Mouse (Mus musculus) embryonic facial prominence, embryonic 10.5 days (tissue): ENCODE data around the gene Atp5b. TPM values are rescaled to one million over a fixed set of nuclear protein-coding genes. Genes with fewer than 3 reads are reported as not detected.

Experiments
- DNase-seq: peaks from one replicate; pipeline ENCODE4 v3.0.0-alpha.2; 2017; ENCODE audit warnings: low spot score
- H3K27ac ChIP-seq: fragments of 300-500 bp; sonication (generic); replicated peaks from 2 replicates; pipeline ENCODE4 v1.5.1; 2016; ENCODE audit warnings: mild to moderate bottlenecking
- H3K27me3 ChIP-seq: fragments of 300-500 bp; sonication (generic); replicated peaks from 2 replicates; pipeline ENCODE4 v1.6.1; 2016; ENCODE audit warnings: low read depth, mild to moderate bottlenecking; ENCODE audit not compliant: poor library complexity, severe bottlenecking
- H3K36me3 ChIP-seq: fragments of 300-500 bp; sonication (generic); replicated peaks from 2 replicates; pipeline ENCODE4 v1.6.1; 2016; ENCODE audit warnings: mild to moderate bottlenecking, moderate library complexity
- H3K4me1 ChIP-seq: fragments of 300-500 bp; sonication (generic); 2 replicates; pipeline ENCODE4 v1.6.1; 2016
- H3K4me3 ChIP-seq: fragments of 300-500 bp; sonication (generic); 2 replicates; pipeline ENCODE4 v1.5.1; 2016; ENCODE audit warnings: mild to moderate bottlenecking, moderate library complexity
- H3K9me3 ChIP-seq: fragments of 300-500 bp; sonication (generic); 2 replicates; pipeline ENCODE4 v1.6.1; 2016; ENCODE audit warnings: mild to moderate bottlenecking
- WGBS: fragments of 180-500 bp; shearing (Covaris S2); methylation state at CpG from one replicate; pipeline ENCODE4 v1.1.7; 2016; 5-methylcytosine and 5-hydroxymethylcytosine counted together
- polyA plus RNA-seq: library from polyadenylated mRNA; unstranded; fragments of >200 nt; fragmentation: Nextera tagmentation; extraction: Ambion mirVana; gene quantifications from 2 replicates; pipeline ENCODE4 v1.2.1, GENCODE M21; 2016

The Atp5b gene
- polyA plus RNA-seq: 2,197 and 2,277 TPM in 2 replicates

GRCm38 (mm10) chr10:128082880-128083421, at the start of gene Atp5b:
Gene Atp5b (plus strand): TSS chr10:128083273.
- H3K27ac ChIP-seq: peak within 1 kb of the TSS; percentile 95
- H3K27me3 ChIP-seq: no peaks in the 10 kb centered on the region
- H3K36me3 ChIP-seq: peaks cover 44% of the 10 kb centered on the region
- DNase-seq: peak; percentile 95
- H3K9me3 ChIP-seq: no peaks in the 10 kb centered on the region
- H3K4me3 ChIP-seq: peak within 1 kb of the TSS; percentile 99
- under 1% methylated on average over 34 of the region's 34 CpGs for WGBS
- H3K4me1 ChIP-seq: peaks cover 19% of the 10 kb centered on the region

- H3K4me3 ChIP-seq: peak overlapping the region; percentile 93
- no peaks in the 10 kb centered on the region for H3K9me3 ChIP-seq
- no peaks in the 10 kb centered on the region for H3K27me3 ChIP-seq
- peaks cover 34% of the 10 kb centered on the region for H3K4me1 ChIP-seq
- peak; percentile 48 for DNase-seq
- 9% methylated on average over 10 of the region's 10 CpGs for WGBS
- peaks cover 54% of the 10 kb centered on the region for H3K36me3 ChIP-seq
- H3K27ac ChIP-seq: peak overlapping the region; percentile 99
Observed at GRCm38 (mm10) chr10:128036746-128037425, 46.2 kb upstream of the Atp5b start.

GRCm38 (mm10) chr10:128037921-128038320, 45.2 kb upstream of the Atp5b start:
- H3K4me1 ChIP-seq: peaks cover 38% of the 10 kb centered on the region
- H3K27ac ChIP-seq: no peak overlapping the region
- peak overlapping the region; percentile 93 for H3K4me3 ChIP-seq
- H3K27me3 ChIP-seq: no peaks in the 10 kb centered on the region
- H3K36me3 ChIP-seq: peaks cover 61% of the 10 kb centered on the region
- H3K9me3 ChIP-seq: no peaks in the 10 kb centered on the region
- WGBS: 79% methylated on average over 3 of the region's 3 CpGs
- DNase-seq: no peak

- Histone ChIP-seq H3K4me1 (peaks cover 49% of the 10 kb centered on the region), H3K27ac (no peak overlapping the region), H3K36me3 (peaks cover 74% of the 10 kb centered on the region), H3K4me3 (peak overlapping the region; percentile 31; the same call in 1 of the 2 replicates), H3K27me3 (no peaks in the 10 kb centered on the region), H3K9me3 (no peaks in the 10 kb centered on the region)
- no peak for DNase-seq
- WGBS: 68% methylated on average over 5 of the region's 5 CpGs
Observed at GRCm38 (mm10) chr10:128039167-128039566, 43.9 kb upstream of the Atp5b start.

- H3K4me1 ChIP-seq: peaks cover 52% of the 10 kb centered on the region
- WGBS: 77% methylated on average over 3 of the region's 3 CpGs
Observed at GRCm38 (mm10) chr10:128039858-128040257, 43.2 kb upstream of the Atp5b start.

GRCm38 (mm10) chr10:128040293-128040692, 42.8 kb upstream of the Atp5b start:
- Histone ChIP-seq H3K4me3 (no peak overlapping the region), H3K4me1 (peaks cover 52% of the 10 kb centered on the region), H3K36me3 (peaks cover 85% of the 10 kb centered on the region), H3K9me3 (no peaks in the 10 kb centered on the region), H3K27ac (no peak overlapping the region), H3K27me3 (no peaks in the 10 kb centered on the region)
- WGBS: 97% methylated on average over 5 of the region's 5 CpGs
- no peak for DNase-seq

More at GRCm38 (mm10) chr10:128039858-128040257, 43.2 kb upstream of the Atp5b start:
- Histone ChIP-seq H3K9me3 (no peaks in the 10 kb centered on the region), H3K36me3 (peaks cover 81% of the 10 kb centered on the region), H3K27ac (no peak overlapping the region), H3K27me3 (no peaks in the 10 kb centered on the region), H3K4me3 (no peak overlapping the region)
- DNase-seq: no peak

GRCm38 (mm10) chr10:128041636-128042035, 41.4 kb upstream of the Atp5b start:
- Histone ChIP-seq H3K4me1 (peaks cover 52% of the 10 kb centered on the region), H3K4me3 (no peak overlapping the region), H3K27ac (no peak overlapping the region), H3K27me3 (no peaks in the 10 kb centered on the region), H3K9me3 (no peaks in the 10 kb centered on the region), H3K36me3 (peaks cover 99% of the 10 kb centered on the region)
- DNase-seq: no peak
- 75% methylated on average over 4 of the region's 4 CpGs for WGBS

- H3K27ac ChIP-seq: no peak overlapping the region
- 92% methylated on average over 3 of the region's 3 CpGs for WGBS
- H3K4me1 ChIP-seq: peaks cover 44% of the 10 kb centered on the region
- H3K9me3 ChIP-seq: no peaks in the 10 kb centered on the region
- no peaks in the 10 kb centered on the region for H3K27me3 ChIP-seq
- peaks cover 100% of the 10 kb centered on the region for H3K36me3 ChIP-seq
- DNase-seq: no peak
- no peak overlapping the region for H3K4me3 ChIP-seq
Observed at GRCm38 (mm10) chr10:128042466-128042865, 40.6 kb upstream of the Atp5b start.

- DNase-seq: no peak
- Histone ChIP-seq H3K27me3 (no peaks in the 10 kb centered on the region), H3K4me1 (peaks cover 36% of the 10 kb centered on the region), H3K36me3 (peaks cover 100% of the 10 kb centered on the region), H3K9me3 (no peaks in the 10 kb centered on the region), H3K4me3 (peak overlapping the region; percentile 0; the same call in 1 of the 2 replicates), H3K27ac (no peak overlapping the region)
- WGBS: 78% methylated on average over 3 of the region's 3 CpGs
Observed at GRCm38 (mm10) chr10:128043041-128043835, 39.8 kb upstream of the Atp5b start.

GRCm38 (mm10) chr10:128048157-128048556, 34.9 kb upstream of the Atp5b start:
- WGBS: 96% methylated on average over 8 of the region's 8 CpGs
- peaks cover 17% of the 10 kb centered on the region for H3K4me1 ChIP-seq
- no peak for DNase-seq
- H3K36me3 ChIP-seq: peaks cover 90% of the 10 kb centered on the region
- no peaks in the 10 kb centered on the region for H3K27me3 ChIP-seq
- H3K9me3 ChIP-seq: no peaks in the 10 kb centered on the region
- no peak overlapping the region for H3K27ac ChIP-seq
- no peak overlapping the region for H3K4me3 ChIP-seq

GRCm38 (mm10) chr10:128049741-128050140, 33.3 kb upstream of the Atp5b start:
- WGBS: 95% methylated on average over 2 of the region's 2 CpGs
- Histone ChIP-seq H3K36me3 (peaks cover 74% of the 10 kb centered on the region), H3K4me1 (peaks cover 2% of the 10 kb centered on the region), H3K27ac (no peak overlapping the region), H3K9me3 (no peaks in the 10 kb centered on the region), H3K27me3 (no peaks in the 10 kb centered on the region), H3K4me3 (no peak overlapping the region)
- DNase-seq: no peak

GRCm38 (mm10) chr10:128050355-128050754, 32.7 kb upstream of the Atp5b start:
- peaks cover 68% of the 10 kb centered on the region for H3K36me3 ChIP-seq
- H3K4me3 ChIP-seq: no peak overlapping the region
- H3K27me3 ChIP-seq: no peaks in the 10 kb centered on the region
- no peak for DNase-seq
- H3K27ac ChIP-seq: no peak overlapping the region
- H3K4me1 ChIP-seq: no peaks in the 10 kb centered on the region
- 85% methylated on average over 2 of the region's 2 CpGs for WGBS
- no peaks in the 10 kb centered on the region for H3K9me3 ChIP-seq
